Mouse (Mus musculus) heart, postnatal 0 days (tissue): Measurements from ENCODE around the gene Zfp719.

Experiments used
- CTCF ChIP-seq: IDR thresholded peaks from 2 replicates; pipeline ENCODE4 v1.5.1; 2016; ENCODE audit warnings: antibody characterized with exemption, control low read depth, low read depth
- EP300 ChIP-seq: IDR thresholded peaks from 2 replicates; pipeline ENCODE4 v1.6.1; 2016; ENCODE audit warnings: antibody characterized with exemption, low read depth

DNA sequence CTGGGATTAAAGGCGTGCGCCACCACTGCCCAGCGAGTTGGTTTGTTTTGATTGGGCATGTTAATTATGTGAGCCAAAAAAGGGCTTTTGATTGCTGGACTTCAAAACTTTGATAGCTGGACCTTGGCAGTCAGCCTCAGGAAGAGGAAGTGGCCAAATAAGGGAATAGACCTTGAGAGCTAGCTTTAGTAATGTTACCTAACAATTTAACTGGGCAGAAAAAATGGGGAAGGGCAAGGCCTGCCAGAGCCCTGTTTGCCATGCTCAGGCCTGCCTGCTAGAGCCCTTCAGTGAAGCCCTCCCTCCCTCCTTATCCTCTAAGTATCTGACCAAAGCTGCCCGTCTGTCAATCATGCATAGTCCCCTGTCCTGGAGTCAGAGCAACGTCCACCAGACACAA lies 63.2 kb downstream of the Zfp719 start:
- TF ChIP-seq EP300 (no peak), CTCF (no peak)
